Mouse (Mus musculus) lung, postnatal 0 days (tissue): ENCODE data around the gene 4931414P19Rik.
"Not testable (repeated sequence)": the region's sequence is repeated elsewhere in the genome, so short reads cannot be mapped to it uniquely, and the experiment has no call there.

ENCODE experiments used
- CTCF ChIP-seq: IDR thresholded peaks from 2 replicates; pipeline ENCODE4 v1.5.1; 2016; ENCODE audit warnings: antibody characterized with exemption, mild to moderate bottlenecking
- EP300 ChIP-seq: IDR thresholded peaks from 2 replicates; pipeline ENCODE4 v1.6.1; 2016; ENCODE audit warnings: antibody characterized with exemption, mild to moderate bottlenecking, control low read depth

DNA sequence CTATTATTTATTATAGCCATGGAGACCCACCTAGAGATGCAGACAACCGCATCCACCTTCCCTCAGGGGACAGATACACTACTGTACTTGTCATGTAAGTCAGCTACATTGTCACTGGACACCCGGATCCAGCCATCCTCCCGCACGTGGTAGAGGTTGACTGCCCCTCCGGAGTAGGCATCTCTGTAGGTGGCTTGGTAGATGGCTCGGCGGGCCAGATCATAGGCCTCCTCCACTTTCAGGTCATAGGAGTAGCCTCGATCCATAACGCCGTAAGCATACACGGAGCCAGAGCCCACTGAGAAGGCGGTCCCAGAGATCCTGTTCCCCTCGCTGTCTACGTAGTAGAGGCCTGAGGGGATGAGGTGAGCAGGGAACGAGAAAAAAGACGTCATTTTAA lies 8.3 kb upstream of the 4931414P19Rik start:
- TF ChIP-seq CTCF, EP300: not testable (repeated sequence)
